Mouse (Mus musculus) hindbrain, postnatal 0 days (tissue): ENCODE measurements around the gene Cnga2. TPM values are rescaled to one million over a fixed set of nuclear protein-coding genes. Genes with fewer than 3 reads are reported as not detected.

Experiments
- ATAC-seq: fragments of 200-750 bp; cut with Nextera tagmentation; 2 replicates; pipeline ENCODE4 v1.8.0; 2017; ENCODE audit warnings: mild to moderate bottlenecking, moderate TSS enrichment, moderate library complexity
- DNase-seq: peaks from one replicate; pipeline ENCODE4 v3.0.0-alpha.2; 2015; ENCODE audit warnings: low spot score
- H3K27ac ChIP-seq: fragments of 300-500 bp; sonication (generic); 2 replicates; pipeline ENCODE4 v1.5.1; 2014; ENCODE audit warnings: mild to moderate bottlenecking
- H3K27me3 ChIP-seq: fragments of 300-500 bp; sonication (generic); 2 replicates; pipeline ENCODE4 v1.6.1; 2014; ENCODE audit warnings: low read length, mixed read lengths; ENCODE audit not compliant: insufficient read depth
- H3K36me3 ChIP-seq: fragments of 300-500 bp; sonication (generic); 2 replicates; pipeline ENCODE4 v1.6.1; 2014; ENCODE audit warnings: low read length, mixed read lengths; ENCODE audit not compliant: insufficient read depth
- H3K4me1 ChIP-seq: fragments of 300-500 bp; sonication (generic); 2 replicates; pipeline ENCODE4 v1.6.1; 2014; ENCODE audit warnings: antibody characterized with exemption, low read length, mixed read lengths; ENCODE audit not compliant: insufficient read depth
- H3K4me2 ChIP-seq: fragments of 300-500 bp; sonication (generic); 2 replicates; pipeline ENCODE4 v1.6.1; 2014; ENCODE audit warnings: low read depth, mild to moderate bottlenecking, low read length, moderate library complexity, mixed read lengths
- H3K4me3 ChIP-seq: fragments of 300-500 bp; sonication (generic); 2 replicates; pipeline ENCODE4 v1.5.1; 2014; ENCODE audit warnings: low read length
- H3K9ac ChIP-seq: fragments of 300-500 bp; sonication (generic); replicated peaks from 2 replicates; pipeline ENCODE4 v1.6.1; 2014; ENCODE audit warnings: mild to moderate bottlenecking, low read length, moderate library complexity, mixed read lengths
- H3K9me3 ChIP-seq: fragments of 300-500 bp; sonication (generic); 2 replicates; pipeline ENCODE4 v1.6.1; 2016; ENCODE audit warnings: low read length, mixed read lengths
- CTCF ChIP-seq: IDR thresholded peaks from 2 replicates; pipeline ENCODE4 v1.5.1; 2016; ENCODE audit warnings: antibody characterized with exemption, control low read depth, low read depth
- WGBS: fragments of 180-500 bp; shearing (Covaris S2); extraction: QIAGEN DNeasy Blood & Tissue Kit; methylation state at CpG from one replicate; pipeline ENCODE4 v1.1.7; 2014; 5-methylcytosine and 5-hydroxymethylcytosine counted together
- polyA plus RNA-seq: library from polyadenylated mRNA; unstranded; fragments of >200 nt; fragmentation: Nextera tagmentation; extraction: Ambion mirVana; gene quantifications from 2 replicates; pipeline ENCODE4 v1.2.1, GENCODE M21; 2015
- total RNA-seq: library from RNA; depleted of rRNA; stranded (reverse); fragments of >200 nt; gene quantifications from 2 replicates; pipeline ENCODE4 v1.2.3, GENCODE M21; 2014; rRNA removed

The Cnga2 gene
- total and polyA plus RNA-seq, 2 experiments from 2014 or later = 0.05 to 0.09 TPM

DNA sequence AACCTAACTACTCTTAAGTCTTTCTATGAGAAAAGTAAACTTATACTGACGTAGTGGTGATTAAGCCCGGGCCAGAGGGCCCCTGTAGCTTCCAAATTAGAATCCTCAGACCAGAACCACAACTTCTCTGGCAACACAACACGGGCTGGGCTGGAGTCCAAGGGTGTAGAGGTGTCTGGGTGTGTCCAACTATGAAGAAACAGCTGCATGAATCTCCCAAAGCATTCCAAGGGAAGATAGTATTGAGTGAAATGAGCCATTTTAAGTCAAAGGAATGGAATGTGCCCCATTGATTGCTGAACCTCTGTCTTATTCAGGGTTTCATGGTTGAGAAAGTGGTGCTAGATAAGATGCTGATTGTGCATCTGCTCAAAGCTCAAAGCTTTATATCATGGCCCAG lies 52.4 kb downstream of the Cnga2 start:
- TF ChIP-seq CTCF = no peak
- Histone ChIP-seq H3K4me2 (no peak overlapping the region), H3K4me3 (no peak overlapping the region), H3K4me1 (no peaks in the 10 kb centered on the region), H3K27me3 (no peaks in the 10 kb centered on the region), H3K27ac (no peak overlapping the region), H3K9me3 (no peaks in the 10 kb centered on the region), H3K36me3 (no peaks in the 10 kb centered on the region), H3K9ac (no peak overlapping the region)
- ATAC-seq (no peak), DNase-seq (no peak)
- WGBS = 62% methylated on average over 3 of the region's 3 CpGs

DNA sequence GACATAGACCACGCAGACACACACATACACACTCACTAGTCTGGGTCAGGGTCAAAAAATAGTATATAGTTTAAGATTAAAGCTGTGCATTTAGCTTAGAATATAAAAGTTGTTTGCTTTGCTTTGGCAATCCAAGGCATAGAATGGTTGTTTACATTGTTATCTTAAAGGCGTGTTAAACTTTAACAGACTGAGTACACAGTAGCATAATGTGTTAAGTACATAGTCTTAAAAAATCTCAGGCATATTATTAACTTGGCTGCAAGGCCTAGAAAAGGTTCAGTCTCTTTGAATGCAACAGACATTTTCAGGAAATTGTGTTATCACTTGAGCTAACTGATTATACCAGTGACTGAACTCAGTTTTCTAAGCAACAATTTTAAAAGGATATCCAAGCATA lies 56.3 kb downstream of the Cnga2 start:
- no peak for ATAC-seq
- TF ChIP-seq CTCF = no peak
- H3K4me2 ChIP-seq = no peak overlapping the region
- DNase-seq = no peak
- H3K27me3 ChIP-seq = no peaks in the 10 kb centered on the region
- H3K27ac ChIP-seq = no peak overlapping the region
- 85% methylated on average over 2 of the region's 2 CpGs for WGBS
- no peak overlapping the region for H3K4me3 ChIP-seq
- H3K36me3 ChIP-seq = no peaks in the 10 kb centered on the region
- H3K4me1 ChIP-seq = no peaks in the 10 kb centered on the region
- no peaks in the 10 kb centered on the region for H3K9me3 ChIP-seq
- H3K9ac ChIP-seq = no peak overlapping the region

Other genes starting within 250 kb of the Cnga2 start
- 15.0 and 26.1 TPM in 2 replicates for gene Vma21, start 175.9 kb upstream of the Cnga2 start, total RNA-seq
- gene Vma21, start 175.9 kb upstream of the Cnga2 start, polyA plus RNA-seq = 71.1 and 73.2 TPM in 2 replicates
- gene Gm1141, start 70.8 kb upstream of the Cnga2 start, total RNA-seq = 0.99 TPM in 1 of 2 replicates, not detected in the other
- 0.08 TPM in 1 of 2 replicates, not detected in the other for gene Gm1141, start 70.8 kb upstream of the Cnga2 start, polyA plus RNA-seq
- 18.2 and 39.7 TPM in 2 replicates for gene Prrg3, start 29.2 kb upstream of the Cnga2 start, total RNA-seq
- 8.4 and 9.1 TPM in 2 replicates for gene Prrg3, start 29.2 kb upstream of the Cnga2 start, polyA plus RNA-seq
- gene Fate1, start 18.9 kb upstream of the Cnga2 start, total RNA-seq = not detected in 2 replicates
- 0.20 TPM in 1 of 2 replicates, not detected in the other for gene Fate1, start 18.9 kb upstream of the Cnga2 start, polyA plus RNA-seq
- not detected in 2 replicates for gene Magea4, start 230.2 kb downstream of the Cnga2 start, total RNA-seq
- not detected in 2 replicates for gene Magea4, start 230.2 kb downstream of the Cnga2 start, polyA plus RNA-seq